Mouse (Mus musculus) liver, postnatal 0 days (tissue): Measurements from ENCODE around the gene Wnt8b.

Experiments
- CTCF ChIP-seq: sonication (generic); IDR thresholded peaks from 2 replicates; pipeline ENCODE4 v1.5.1; 2016; ENCODE audit warnings: antibody characterized with exemption, low read depth
- EP300 ChIP-seq: IDR thresholded peaks from 2 replicates; pipeline ENCODE4 v1.6.1; 2016; ENCODE audit warnings: antibody characterized with exemption, low read depth, mild to moderate bottlenecking

- TF ChIP-seq EP300 (no peak), CTCF (no peak)
These were observed 31.1 kb upstream of the Wnt8b start for GRCm38 (mm10) chr19:44462141-44462540.
